Mouse (Mus musculus): ENCODE results near the gene Tpsb2. TPM values are rescaled to one million over a fixed set of nuclear protein-coding genes. Genes with fewer than 3 reads are reported as not detected.

Gene Tpsb2
- polyA plus RNA-seq, 1 experiment from 2014 or later, result 1.4 TPM

DNA sequence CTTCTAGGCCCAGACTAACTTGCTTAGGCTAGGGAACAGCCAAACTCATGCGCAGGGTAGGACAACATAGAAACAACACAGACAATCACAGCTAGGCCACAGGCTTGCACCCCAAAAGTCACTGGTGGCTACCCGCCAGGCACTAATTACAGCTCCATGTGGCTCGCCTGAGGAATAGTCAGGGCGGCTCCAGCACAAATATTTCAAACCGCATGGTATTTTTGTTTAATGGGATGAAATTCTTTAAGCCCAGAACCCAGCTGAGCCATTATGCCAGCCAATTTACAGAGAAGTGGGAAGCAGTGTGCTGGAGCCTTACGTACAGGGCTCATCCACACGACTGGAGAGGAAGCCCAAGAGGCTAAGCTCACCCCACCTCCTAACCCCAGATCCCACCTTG, 43.5 kb downstream of the Tpsb2 start:
- H3K9ac ChIP-seq (replicated peaks; ENCODE audit: low read depth, low read length), result no peak overlapping the region
- no peaks in the 10 kb centered on the region for H3K36me3 ChIP-seq (ENCODE audit: control insufficient read depth, insufficient read depth, low read length)
- no peaks in the 10 kb centered on the region for H3K27me3 ChIP-seq (ENCODE audit: control insufficient read depth, insufficient read depth, low read length)
- no peaks in the 10 kb centered on the region for H3K9me3 ChIP-seq (ENCODE audit: control insufficient read depth, low read depth, low read length)
- no peak for ATAC-seq (ENCODE audit: insufficient number of reproducible peaks, insufficient read depth, low FRiP score, low read depth)
- WGBS, result 72% methylated on average over 7 of the region's 7 CpGs
- H3K4me1 ChIP-seq (ENCODE audit: control insufficient read depth, insufficient read depth, low read length), result peaks cover 39% of the 10 kb centered on the region
- H3K4me2 ChIP-seq (replicated peaks; ENCODE audit: low read depth, low read length), result no peak overlapping the region
- no peak overlapping the region for H3K4me3 ChIP-seq (ENCODE audit: low read depth, low read length)
- no peak overlapping the region for H3K27ac ChIP-seq (ENCODE audit: low read length)

GRCm38 (mm10) chr17:25410180-25410579, 44.1 kb downstream of the Tpsb2 start:
- Histone ChIP-seq H3K4me3 (ENCODE audit: low read depth, low read length) (no peak overlapping the region), H3K36me3 (ENCODE audit: control insufficient read depth, insufficient read depth, low read length) (no peaks in the 10 kb centered on the region), H3K9ac (replicated peaks; ENCODE audit: low read depth, low read length) (no peak overlapping the region), H3K9me3 (ENCODE audit: control insufficient read depth, low read depth, low read length) (no peaks in the 10 kb centered on the region), H3K4me2 (replicated peaks; ENCODE audit: low read depth, low read length) (no peak overlapping the region), H3K4me1 (ENCODE audit: control insufficient read depth, insufficient read depth, low read length) (peaks cover 39% of the 10 kb centered on the region), H3K27ac (ENCODE audit: low read length) (no peak overlapping the region), H3K27me3 (ENCODE audit: control insufficient read depth, insufficient read depth, low read length) (no peaks in the 10 kb centered on the region)
- WGBS, result 63% methylated on average over 6 of the region's 6 CpGs
- ATAC-seq (ENCODE audit: insufficient number of reproducible peaks, insufficient read depth, low FRiP score, low read depth), result no peak

DNA sequence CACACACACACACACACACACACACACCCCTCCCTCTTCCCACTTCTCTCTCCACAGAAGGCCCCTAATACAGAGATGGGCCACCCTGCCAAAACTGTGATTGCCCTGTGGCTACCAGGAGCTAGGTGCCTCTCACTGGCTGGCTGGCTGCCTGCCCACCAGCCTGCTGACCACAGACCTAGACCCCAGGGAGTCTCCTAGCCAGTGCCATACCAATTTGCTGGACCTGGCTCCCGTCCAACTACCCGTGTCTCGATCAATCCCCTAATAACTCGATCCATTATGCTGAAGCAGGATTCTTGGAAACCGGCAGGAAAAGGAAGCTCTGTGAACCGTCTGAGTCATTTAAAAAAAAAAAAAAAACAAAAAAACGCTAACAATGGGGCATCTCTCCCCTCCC, 44.7 kb downstream of the Tpsb2 start:
- WGBS, result 39% methylated on average over 7 of the region's 7 CpGs
- peaks cover 39% of the 10 kb centered on the region for H3K4me1 ChIP-seq (ENCODE audit: control insufficient read depth, insufficient read depth, low read length)

GRCm38 (mm10) chr17:25411251-25411650, 45.1 kb downstream of the Tpsb2 start:
- H3K4me2 ChIP-seq (replicated peaks; ENCODE audit: low read depth, low read length), result no peak overlapping the region
- no peaks in the 10 kb centered on the region for H3K36me3 ChIP-seq (ENCODE audit: control insufficient read depth, insufficient read depth, low read length)
- H3K9ac ChIP-seq (replicated peaks; ENCODE audit: low read depth, low read length), result no peak overlapping the region
- H3K4me1 ChIP-seq (ENCODE audit: control insufficient read depth, insufficient read depth, low read length), result peaks cover 39% of the 10 kb centered on the region
- no peak overlapping the region; the same call in 1 of the 2 replicates for H3K27ac ChIP-seq (ENCODE audit: low read length)
- H3K27me3 ChIP-seq (ENCODE audit: control insufficient read depth, insufficient read depth, low read length), result no peaks in the 10 kb centered on the region
- no peak for ATAC-seq (ENCODE audit: insufficient number of reproducible peaks, insufficient read depth, low FRiP score, low read depth)
- WGBS, result 40% methylated on average over 4 of the region's 4 CpGs
- no peak overlapping the region for H3K4me3 ChIP-seq (ENCODE audit: low read depth, low read length)
- no peaks in the 10 kb centered on the region for H3K9me3 ChIP-seq (ENCODE audit: control insufficient read depth, low read depth, low read length)

More for the DNA sequence above, 44.7 kb downstream of the Tpsb2 start:
- Histone ChIP-seq H3K27me3 (ENCODE audit: control insufficient read depth, insufficient read depth, low read length) (no peaks in the 10 kb centered on the region), H3K4me2 (replicated peaks; ENCODE audit: low read depth, low read length) (no peak overlapping the region), H3K4me3 (ENCODE audit: low read depth, low read length) (no peak overlapping the region), H3K9me3 (ENCODE audit: control insufficient read depth, low read depth, low read length) (no peaks in the 10 kb centered on the region), H3K27ac (ENCODE audit: low read length) (no peak overlapping the region; the same call in 1 of the 2 replicates), H3K36me3 (ENCODE audit: control insufficient read depth, insufficient read depth, low read length) (no peaks in the 10 kb centered on the region), H3K9ac (replicated peaks; ENCODE audit: low read depth, low read length) (no peak overlapping the region)
- ATAC-seq (ENCODE audit: insufficient number of reproducible peaks, insufficient read depth, low FRiP score, low read depth), result no peak

DNA sequence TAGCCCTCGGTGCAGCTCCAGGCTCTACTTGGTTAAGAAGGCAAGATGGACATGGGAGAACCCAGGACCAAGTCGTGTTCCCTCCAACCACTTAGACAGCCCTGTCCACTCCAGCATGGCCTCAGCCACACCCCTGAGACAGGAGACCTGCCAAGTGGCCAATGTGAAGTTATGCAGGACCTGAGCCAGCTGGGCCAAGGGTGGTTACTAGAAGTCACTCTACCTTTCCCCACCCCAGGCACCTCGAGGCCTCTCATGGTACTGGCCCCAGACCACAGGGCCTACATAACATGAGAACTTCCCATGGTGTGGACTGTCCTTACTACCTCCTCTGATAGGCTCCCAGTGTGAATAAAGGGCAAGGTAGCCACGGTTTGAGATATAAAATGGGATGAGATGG, 48.1 kb downstream of the Tpsb2 start:
- Histone ChIP-seq H3K27ac (ENCODE audit: low read length) (no peak overlapping the region), H3K4me1 (ENCODE audit: control insufficient read depth, insufficient read depth, low read length) (peaks cover 45% of the 10 kb centered on the region), H3K27me3 (ENCODE audit: control insufficient read depth, insufficient read depth, low read length) (no peaks in the 10 kb centered on the region), H3K36me3 (ENCODE audit: control insufficient read depth, insufficient read depth, low read length) (no peaks in the 10 kb centered on the region), H3K9me3 (ENCODE audit: control insufficient read depth, low read depth, low read length) (no peaks in the 10 kb centered on the region), H3K9ac (replicated peaks; ENCODE audit: low read depth, low read length) (no peak overlapping the region), H3K4me2 (replicated peaks; ENCODE audit: low read depth, low read length) (no peak overlapping the region), H3K4me3 (ENCODE audit: low read depth, low read length) (no peak overlapping the region)
- no peak for ATAC-seq (ENCODE audit: insufficient number of reproducible peaks, insufficient read depth, low FRiP score, low read depth)
- WGBS, result 67% methylated on average over 4 of the region's 4 CpGs

DNA sequence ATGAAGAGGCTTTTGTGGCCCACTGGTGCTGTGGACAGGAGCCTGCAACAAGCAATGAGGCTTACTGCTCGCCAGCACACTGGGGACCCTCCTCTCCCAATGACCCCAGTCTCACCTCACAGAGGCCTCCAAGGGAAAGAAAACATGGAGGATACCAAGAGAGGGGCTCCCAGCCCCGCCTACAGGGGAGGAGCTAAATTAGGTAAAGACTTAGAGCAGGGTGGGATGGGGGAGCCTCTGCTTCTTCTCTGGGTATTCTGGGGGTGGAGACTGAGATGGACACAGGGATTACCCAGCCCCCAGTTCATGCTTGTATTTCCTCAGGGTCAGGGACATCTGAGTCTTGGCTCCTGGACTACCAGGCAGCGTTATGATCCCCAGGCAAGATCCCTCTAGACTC, 48.8 kb downstream of the Tpsb2 start:
- WGBS, result 23% methylated on average over 3 of the region's 3 CpGs
- Histone ChIP-seq H3K9ac (replicated peaks; ENCODE audit: low read depth, low read length) (no peak overlapping the region), H3K4me3 (ENCODE audit: low read depth, low read length) (no peak overlapping the region), H3K27me3 (ENCODE audit: control insufficient read depth, insufficient read depth, low read length) (no peaks in the 10 kb centered on the region), H3K36me3 (ENCODE audit: control insufficient read depth, insufficient read depth, low read length) (no peaks in the 10 kb centered on the region), H3K4me1 (ENCODE audit: control insufficient read depth, insufficient read depth, low read length) (peaks cover 48% of the 10 kb centered on the region), H3K9me3 (ENCODE audit: control insufficient read depth, low read depth, low read length) (no peaks in the 10 kb centered on the region), H3K4me2 (replicated peaks; ENCODE audit: low read depth, low read length) (no peak overlapping the region), H3K27ac (ENCODE audit: low read length) (peak overlapping the region; percentile 67; the same call in 1 of the 2 replicates)
- no peak for ATAC-seq (ENCODE audit: insufficient number of reproducible peaks, insufficient read depth, low FRiP score, low read depth)

GRCm38 (mm10) chr17:25415421-25415913, 49.4 kb downstream of the Tpsb2 start:
- H3K27me3 ChIP-seq (ENCODE audit: control insufficient read depth, insufficient read depth, low read length), result no peaks in the 10 kb centered on the region
- 9% methylated on average over 6 of the region's 6 CpGs for WGBS
- H3K27ac ChIP-seq (ENCODE audit: low read length), result peak overlapping the region; percentile 67
- peak; percentile 43; the same call in 1 of the 2 replicates for ATAC-seq (ENCODE audit: insufficient number of reproducible peaks, insufficient read depth, low FRiP score, low read depth)
- H3K9me3 ChIP-seq (ENCODE audit: control insufficient read depth, low read depth, low read length), result no peaks in the 10 kb centered on the region
- H3K36me3 ChIP-seq (ENCODE audit: control insufficient read depth, insufficient read depth, low read length), result no peaks in the 10 kb centered on the region
- no peak overlapping the region for H3K4me3 ChIP-seq (ENCODE audit: low read depth, low read length)
- H3K4me1 ChIP-seq (ENCODE audit: control insufficient read depth, insufficient read depth, low read length), result peaks cover 50% of the 10 kb centered on the region
- H3K9ac ChIP-seq (replicated peaks; ENCODE audit: low read depth, low read length), result no peak overlapping the region; the same call in 1 of the 2 replicates
- no peak overlapping the region for H3K4me2 ChIP-seq (replicated peaks; ENCODE audit: low read depth, low read length)

- Histone ChIP-seq H3K4me3 (ENCODE audit: low read depth, low read length) (no peak overlapping the region), H3K4me1 (ENCODE audit: control insufficient read depth, insufficient read depth, low read length) (peaks cover 46% of the 10 kb centered on the region), H3K9ac (replicated peaks; ENCODE audit: low read depth, low read length) (no peak overlapping the region), H3K4me2 (replicated peaks; ENCODE audit: low read depth, low read length) (no peak overlapping the region; the same call in 1 of the 2 replicates), H3K27me3 (ENCODE audit: control insufficient read depth, insufficient read depth, low read length) (no peaks in the 10 kb centered on the region), H3K9me3 (ENCODE audit: control insufficient read depth, low read depth, low read length) (no peaks in the 10 kb centered on the region), H3K36me3 (ENCODE audit: control insufficient read depth, insufficient read depth, low read length) (no peaks in the 10 kb centered on the region), H3K27ac (ENCODE audit: low read length) (peak overlapping the region; percentile 67; the same call in 1 of the 2 replicates)
- ATAC-seq (ENCODE audit: insufficient number of reproducible peaks, insufficient read depth, low FRiP score, low read depth), result peak; percentile 24; the same call in 1 of the 2 replicates
- 10% methylated on average over 3 of the region's 3 CpGs for WGBS
Measured at GRCm38 (mm10) chr17:25416219-25416618, 50.1 kb downstream of the Tpsb2 start.

DNA sequence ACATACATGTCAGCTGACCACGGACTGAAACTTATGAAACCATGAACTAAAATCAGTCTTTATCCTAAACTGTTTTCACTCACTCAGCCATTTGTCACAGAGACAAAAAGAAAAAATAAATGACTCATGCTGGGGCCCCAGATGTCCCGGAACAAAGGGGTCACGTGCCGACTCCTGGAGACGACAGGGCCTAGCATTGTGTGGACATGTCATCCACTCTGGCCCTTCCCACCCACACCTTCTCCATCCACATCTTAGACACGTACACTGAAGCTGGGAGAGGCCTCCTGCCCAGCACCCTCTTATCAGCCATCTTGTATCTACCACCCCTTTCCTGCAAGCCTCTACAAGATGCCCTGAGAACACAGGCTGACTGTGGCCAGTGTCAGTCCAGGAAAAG, 51.9 kb downstream of the Tpsb2 start:
- Histone ChIP-seq H3K9ac (replicated peaks; ENCODE audit: low read depth, low read length) (no peak overlapping the region), H3K4me3 (ENCODE audit: low read depth, low read length) (no peak overlapping the region), H3K27me3 (ENCODE audit: control insufficient read depth, insufficient read depth, low read length) (no peaks in the 10 kb centered on the region), H3K4me1 (ENCODE audit: control insufficient read depth, insufficient read depth, low read length) (peaks cover 46% of the 10 kb centered on the region), H3K27ac (ENCODE audit: low read length) (no peak overlapping the region), H3K4me2 (replicated peaks; ENCODE audit: low read depth, low read length) (no peak overlapping the region), H3K9me3 (ENCODE audit: control insufficient read depth, low read depth, low read length) (no peaks in the 10 kb centered on the region), H3K36me3 (ENCODE audit: control insufficient read depth, insufficient read depth, low read length) (peaks cover 6% of the 10 kb centered on the region; the same call in 1 of the 2 replicates)
- 62% methylated on average over 6 of the region's 6 CpGs for WGBS
- no peak for ATAC-seq (ENCODE audit: insufficient number of reproducible peaks, insufficient read depth, low FRiP score, low read depth)
